Comparison of ENCODE assay signal across 10 mouse cellular contexts in the genomic region with DNA sequence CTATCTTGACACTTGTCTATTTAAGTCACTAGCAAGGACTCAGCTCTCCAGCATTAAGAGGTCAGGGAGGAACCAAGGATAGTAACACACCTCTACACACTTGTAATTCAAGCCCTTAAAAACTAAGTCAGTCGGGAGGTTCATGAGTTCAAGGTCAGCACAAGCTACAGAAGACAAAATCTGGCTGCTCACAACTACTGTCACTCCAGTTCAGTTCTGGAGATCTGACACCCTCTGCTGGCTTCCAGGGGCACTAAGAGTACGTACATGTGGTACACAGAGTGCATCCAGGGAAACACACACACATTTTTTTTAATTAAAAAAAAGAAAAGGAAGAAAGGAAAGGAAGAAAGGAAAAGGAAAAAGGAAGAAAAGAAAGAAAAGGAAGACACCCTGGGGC. TPM values are rescaled to one million over a fixed set of nuclear protein-coding genes. Genes with fewer than 3 reads are reported as not detected.
DNase-seq lines count a peak whose midpoint lies in the region; ATAC-seq and TF ChIP-seq lines count a peak whose summit lies in the region.
"Had no signal": no experiment of that assay in that cellular context is flagged by ENCODE, and none has a peak within 500 bp of the region (broad histone marks: within the 10 kb centered on the region; RNA-seq: fewer than 3 reads in every experiment).

No protein-coding gene starts in this region.

- 50% methylated on average over 2 of the region's 2 CpGs for WGBS in hindbrain, postnatal 0 days
- WGBS in hindbrain, embryonic 10.5 days, result 59% methylated on average over 2 of the region's 2 CpGs
- 54% methylated on average over 2 of the region's 2 CpGs for WGBS in midbrain, embryonic 11.5 days
- WGBS in midbrain, embryonic 13.5 days, result 68% methylated on average over 2 of the region's 2 CpGs

- peaks cover 19% of the 10 kb centered on the region for H3K36me3 ChIP-seq in hindbrain, postnatal 0 days (ENCODE audit: insufficient read depth, low read length)
- peaks cover 23% of the 10 kb centered on the region for H3K36me3 ChIP-seq in hindbrain, embryonic 10.5 days
- no peaks in the 10 kb centered on the region for H3K36me3 ChIP-seq in midbrain, embryonic 11.5 days (ENCODE audit: control insufficient read depth, insufficient read depth, low read length)
- H3K36me3 ChIP-seq in midbrain, embryonic 13.5 days, result peaks cover 15% of the 10 kb centered on the region; the same call in 1 of the 2 replicates

- no peak overlapping the region for H3K4me2 ChIP-seq in hindbrain, postnatal 0 days (ENCODE audit: low read depth, low read length)
- H3K4me2 ChIP-seq in midbrain, embryonic 11.5 days, result no peak overlapping the region
- no peak overlapping the region for H3K4me2 ChIP-seq in midbrain, embryonic 13.5 days (replicated peaks)
- H3K4me2 ChIP-seq: hindbrain, embryonic 14.5 days had no signal

- peak; percentile 64 for TF ChIP-seq CTCF in hindbrain, postnatal 0 days (IDR thresholded peaks at IDR 0.05; ENCODE audit: low read depth)

- no peaks in the 10 kb centered on the region for H3K27me3 ChIP-seq in hindbrain, postnatal 0 days (ENCODE audit: insufficient read depth, low read length)
- H3K27me3 ChIP-seq in hindbrain, embryonic 10.5 days (ENCODE audit: insufficient read depth, poor library complexity, severe bottlenecking), result no peaks in the 10 kb centered on the region
- H3K27me3 ChIP-seq in midbrain, embryonic 11.5 days (ENCODE audit: control insufficient read depth, insufficient read depth, low read length), result no peaks in the 10 kb centered on the region
- no peaks in the 10 kb centered on the region for H3K27me3 ChIP-seq in midbrain, embryonic 13.5 days

- no peak overlapping the region for H3K27ac ChIP-seq in hindbrain, postnatal 0 days
- H3K27ac ChIP-seq in hindbrain, embryonic 10.5 days, result no peak overlapping the region
- H3K27ac ChIP-seq in midbrain, embryonic 11.5 days (ENCODE audit: low read depth, low read length), result no peak overlapping the region
- no peak overlapping the region for H3K27ac ChIP-seq in midbrain, embryonic 13.5 days
- H3K27ac ChIP-seq: hindbrain, embryonic 14.5 days had no signal

- ATAC-seq in hindbrain, postnatal 0 days, result peak; percentile 55; the same call in 1 of the 2 replicates
- no peak for ATAC-seq in midbrain, embryonic 11.5 days (ENCODE audit: low FRiP score)
- no peak for ATAC-seq in midbrain, embryonic 13.5 days
- ATAC-seq in megakaryocyte progenitor cell, adult 5-6 weeks (replicated peaks; ENCODE audit: poor library complexity), result no peak

- DNase-seq in adrenal gland, postnatal 14 days, result peak; percentile 48
- DNase-seq in adrenal gland, adult 18-20 months (ENCODE audit: low spot score in 2 of 2), result no peak
- peak; percentile 70 for DNase-seq in hindbrain, postnatal 0 days (ENCODE audit: low spot score)
- no peak for DNase-seq in hindbrain, embryonic 10.5 days (ENCODE audit: low spot score)
- DNase-seq in midbrain, embryonic 11.5 days (ENCODE audit: low spot score, missing footprints), result peak; percentile 41
- DNase-seq in retina, embryonic 14.5 days (ENCODE audit: low spot score), result peak; percentile 50

- H3K9me3 ChIP-seq in hindbrain, postnatal 0 days (ENCODE audit: low read length), result no peaks in the 10 kb centered on the region
- no peaks in the 10 kb centered on the region for H3K9me3 ChIP-seq in hindbrain, embryonic 10.5 days
- no peaks in the 10 kb centered on the region for H3K9me3 ChIP-seq in midbrain, embryonic 11.5 days (ENCODE audit: control insufficient read depth, low read length)
- no peaks in the 10 kb centered on the region for H3K9me3 ChIP-seq in midbrain, embryonic 13.5 days

- H3K9ac ChIP-seq in hindbrain, postnatal 0 days (replicated peaks; ENCODE audit: low read length), result no peak overlapping the region
- H3K9ac ChIP-seq in midbrain, embryonic 11.5 days (ENCODE audit: low read length), result no peak overlapping the region
- H3K9ac ChIP-seq in midbrain, embryonic 13.5 days (replicated peaks), result no peak overlapping the region
- H3K9ac ChIP-seq: hindbrain, embryonic 14.5 days had no signal

- H3K4me3 ChIP-seq in hindbrain, postnatal 0 days (ENCODE audit: low read length), result no peak overlapping the region
- H3K4me3 ChIP-seq in hindbrain, embryonic 10.5 days, result no peak overlapping the region
- H3K4me3 ChIP-seq in midbrain, embryonic 11.5 days (ENCODE audit: low read depth, low read length), result no peak overlapping the region
- no peak overlapping the region for H3K4me3 ChIP-seq in midbrain, embryonic 13.5 days (replicated peaks)

- no peaks in the 10 kb centered on the region for H3K4me1 ChIP-seq in hindbrain, postnatal 0 days (ENCODE audit: insufficient read depth, low read length)
- H3K4me1 ChIP-seq in hindbrain, embryonic 10.5 days (replicated peaks), result peaks cover 12% of the 10 kb centered on the region
- H3K4me1 ChIP-seq in midbrain, embryonic 11.5 days (ENCODE audit: control insufficient read depth, insufficient read depth, low read length), result no peaks in the 10 kb centered on the region; the same call in 1 of the 2 replicates
- peaks cover 5% of the 10 kb centered on the region; the same call in 1 of the 2 replicates for H3K4me1 ChIP-seq in midbrain, embryonic 13.5 days (replicated peaks)

RNA-seq across cellular contexts. Expression of a gene that starts 14.9 kb away (rescaled TPM):
- total RNA-seq in adrenal gland, postnatal 14 days (2021), result 26.3 and 27.5 TPM in 2 replicates
- 10 to 100 TPM; 20.8 to 28.9 TPM for total RNA-seq in adrenal gland, adult 18-20 months (2021)
- 28.4 and 35.9 TPM in 2 replicates for total RNA-seq in hindbrain, postnatal 0 days (2014; rRNA removed)
- polyA plus RNA-seq in hindbrain, postnatal 0 days (2015; fragmentation: Nextera tagmentation; extraction: Ambion mirVana), result 5.2 and 5.4 TPM in 2 replicates
- 3.2 and 3.5 TPM in 2 replicates for polyA plus RNA-seq in hindbrain, embryonic 10.5 days (2016; fragmentation: Nextera tagmentation; extraction: Ambion mirVana)
- 3.7 and 4.3 TPM in 2 replicates for polyA plus RNA-seq in midbrain, embryonic 11.5 days (2014; fragmentation: Nextera tagmentation; extraction: Ambion mirVana)
- polyA plus RNA-seq in midbrain, embryonic 13.5 days (2015; fragmentation: Nextera tagmentation; extraction: Ambion mirVana), result 4.2 and 4.8 TPM in 2 replicates
- 13.0 and 15.2 TPM in 2 replicates for total RNA-seq in megakaryocyte progenitor cell, adult 5-6 weeks (2015)
- total RNA-seq in megakaryocyte progenitor cell, adult 5-6 weeks (2017), result 8.0 and 13.0 TPM in 2 replicates

RNA-seq across cellular contexts. Expression of a gene that starts 25.3 kb away (rescaled TPM):
- 4.2 and 4.6 TPM in 2 replicates for total RNA-seq in adrenal gland, postnatal 14 days (2021)
- 1 to 10 TPM; 3.6 to 5.9 TPM for total RNA-seq in adrenal gland, adult 18-20 months (2021)
- total RNA-seq in hindbrain, postnatal 0 days (2014; rRNA removed), result 18.5 and 19.6 TPM in 2 replicates
- 9.6 and 10.0 TPM in 2 replicates for polyA plus RNA-seq in hindbrain, postnatal 0 days (2015; fragmentation: Nextera tagmentation; extraction: Ambion mirVana)
- 13.4 and 15.3 TPM in 2 replicates for polyA plus RNA-seq in hindbrain, embryonic 10.5 days (2016; fragmentation: Nextera tagmentation; extraction: Ambion mirVana)
- polyA plus RNA-seq in midbrain, embryonic 11.5 days (2014; fragmentation: Nextera tagmentation; extraction: Ambion mirVana), result 9.6 and 11.6 TPM in 2 replicates
- 8.8 and 10.0 TPM in 2 replicates for polyA plus RNA-seq in midbrain, embryonic 13.5 days (2015; fragmentation: Nextera tagmentation; extraction: Ambion mirVana)
- 10.0 and 12.1 TPM in 2 replicates for total RNA-seq in megakaryocyte progenitor cell, adult 5-6 weeks (2015)
- 7.0 and 8.4 TPM in 2 replicates for total RNA-seq in megakaryocyte progenitor cell, adult 5-6 weeks (2017)

RNA-seq across cellular contexts. Expression of a gene that starts 40.0 kb away (rescaled TPM):
- total RNA-seq in adrenal gland, postnatal 14 days (2021), result 8.9 and 9.7 TPM in 2 replicates
- total RNA-seq in adrenal gland, adult 18-20 months (2021), result 10 to 100 TPM; 10.3 to 10.6 TPM
- 8.1 and 11.5 TPM in 2 replicates for total RNA-seq in hindbrain, postnatal 0 days (2014; rRNA removed)
- polyA plus RNA-seq in hindbrain, postnatal 0 days (2015; fragmentation: Nextera tagmentation; extraction: Ambion mirVana), result 11.2 and 12.7 TPM in 2 replicates
- polyA plus RNA-seq in hindbrain, embryonic 10.5 days (2016; fragmentation: Nextera tagmentation; extraction: Ambion mirVana), result 15.7 and 18.0 TPM in 2 replicates
- polyA plus RNA-seq in midbrain, embryonic 11.5 days (2014; fragmentation: Nextera tagmentation; extraction: Ambion mirVana), result 6.0 TPM in 2 replicates
- 16.1 and 19.0 TPM in 2 replicates for polyA plus RNA-seq in midbrain, embryonic 13.5 days (2015; fragmentation: Nextera tagmentation; extraction: Ambion mirVana)
- 1.3 and 2.5 TPM in 2 replicates for total RNA-seq in megakaryocyte progenitor cell, adult 5-6 weeks (2015)
- 4.8 and 7.4 TPM in 2 replicates for total RNA-seq in megakaryocyte progenitor cell, adult 5-6 weeks (2017)

RNA-seq across cellular contexts. Expression of a gene that starts 42.5 kb away (rescaled TPM):
- total RNA-seq in adrenal gland, postnatal 14 days (2021), result 2.1 TPM in 1 of 2 replicates, not detected in the other
- total RNA-seq in adrenal gland, adult 18-20 months (2021), result not detected
- not detected in 2 replicates for total RNA-seq in hindbrain, postnatal 0 days (2014; rRNA removed)
- polyA plus RNA-seq in hindbrain, postnatal 0 days (2015; fragmentation: Nextera tagmentation; extraction: Ambion mirVana), result not detected in 2 replicates
- 0.75 TPM in 1 of 2 replicates, not detected in the other for polyA plus RNA-seq in hindbrain, embryonic 10.5 days (2016; fragmentation: Nextera tagmentation; extraction: Ambion mirVana)
- not detected in 2 replicates for polyA plus RNA-seq in midbrain, embryonic 11.5 days (2014; fragmentation: Nextera tagmentation; extraction: Ambion mirVana)
- polyA plus RNA-seq in midbrain, embryonic 13.5 days (2015; fragmentation: Nextera tagmentation; extraction: Ambion mirVana), result not detected in 2 replicates
- total RNA-seq in megakaryocyte progenitor cell, adult 5-6 weeks (2015), result 0.62 and 0.83 TPM in 2 replicates
- 3.1 TPM in 1 of 2 replicates, not detected in the other for total RNA-seq in megakaryocyte progenitor cell, adult 5-6 weeks (2017)
- polyA plus RNA-seq: spleen, adult 2 months had no signal

RNA-seq across cellular contexts. Expression of a gene that starts 50.5 kb away (rescaled TPM):
- total RNA-seq in adrenal gland, postnatal 14 days (2021), result 11.7 and 15.3 TPM in 2 replicates
- 10 to 100 TPM; 11.0 to 11.1 TPM for total RNA-seq in adrenal gland, adult 18-20 months (2021)
- 38.1 and 55.1 TPM in 2 replicates for total RNA-seq in hindbrain, postnatal 0 days (2014; rRNA removed)
- polyA plus RNA-seq in hindbrain, postnatal 0 days (2015; fragmentation: Nextera tagmentation; extraction: Ambion mirVana), result 30.8 and 32.5 TPM in 2 replicates
- 16.9 and 20.6 TPM in 2 replicates for polyA plus RNA-seq in hindbrain, embryonic 10.5 days (2016; fragmentation: Nextera tagmentation; extraction: Ambion mirVana)
- 12.3 and 14.0 TPM in 2 replicates for polyA plus RNA-seq in midbrain, embryonic 11.5 days (2014; fragmentation: Nextera tagmentation; extraction: Ambion mirVana)
- 22.1 and 22.3 TPM in 2 replicates for polyA plus RNA-seq in midbrain, embryonic 13.5 days (2015; fragmentation: Nextera tagmentation; extraction: Ambion mirVana)
- 4.6 and 4.9 TPM in 2 replicates for total RNA-seq in megakaryocyte progenitor cell, adult 5-6 weeks (2015)
- total RNA-seq in megakaryocyte progenitor cell, adult 5-6 weeks (2017), result 5.4 and 7.3 TPM in 2 replicates

Comparison
In these comparisons a context has a peak if more than half of its experiments do, and no peak if none do; other contexts are left out.
1. DNase-seq: peak in adrenal gland, postnatal 14 days (single experiment), hindbrain, postnatal 0 days (single experiment), midbrain, embryonic 11.5 days (single experiment) and retina, embryonic 14.5 days (single experiment); none in adrenal gland, adult 18-20 months (0 of 2) and hindbrain, embryonic 10.5 days (single experiment).